Mouse (Mus musculus) brain, embryonic 18.5 days (tissue): ENCODE measurements around the gene Sept10.

ENCODE experiments used
- DNase-seq: peaks from one replicate; pipeline ENCODE4 v3.0.0-alpha.2; 2012; ENCODE audit warnings: low read depth, low spot score

Gene Sept10

DNA sequence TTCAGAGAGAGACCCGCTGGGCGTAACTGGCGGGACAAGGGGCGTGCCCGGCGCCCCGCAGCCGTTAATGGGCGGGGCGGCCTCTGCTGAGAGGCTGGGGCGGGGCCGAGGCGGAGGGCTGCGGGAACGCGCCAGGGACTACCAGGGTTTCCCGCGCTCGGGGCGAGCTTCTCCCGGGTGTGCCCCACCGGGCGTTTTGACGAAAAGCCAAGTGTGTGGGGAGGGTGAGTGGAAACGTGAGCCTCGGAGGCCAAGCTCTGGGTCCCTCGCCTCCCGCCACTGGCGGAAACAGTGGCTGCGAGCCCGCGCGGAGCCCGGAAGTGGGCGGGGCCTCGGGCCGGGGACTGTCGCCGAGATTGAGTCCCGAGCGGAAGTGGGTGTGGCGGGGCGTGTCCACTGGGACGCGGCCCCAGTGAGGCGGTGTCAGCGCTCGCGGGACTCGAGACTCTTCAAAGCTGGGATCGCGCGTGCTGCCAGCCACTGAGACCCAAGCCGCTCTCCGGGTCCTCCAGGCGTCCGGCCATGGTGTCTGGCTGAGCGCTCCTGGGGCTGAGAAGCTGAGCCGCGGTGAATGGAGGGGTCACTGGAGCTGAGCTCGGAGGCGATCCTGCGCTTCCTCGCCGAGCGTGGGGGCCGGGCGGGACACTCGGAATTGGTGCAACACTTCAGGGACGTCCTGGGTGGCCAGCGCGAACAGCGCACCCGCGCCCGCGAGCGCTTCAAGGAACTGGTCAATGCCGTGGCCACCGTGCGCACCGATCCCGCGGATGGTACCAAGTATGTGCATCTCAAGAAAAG lies at the start of gene Sept10, which contains the start of gene Sowahc:
TSS of gene Sept10 (minus strand) at position 375 of the 798 bp plus-strand sequence.
TSS of gene Sowahc (plus strand) at position 481 of the 798 bp plus-strand sequence.
- peak; percentile 84 for DNase-seq

DNA sequence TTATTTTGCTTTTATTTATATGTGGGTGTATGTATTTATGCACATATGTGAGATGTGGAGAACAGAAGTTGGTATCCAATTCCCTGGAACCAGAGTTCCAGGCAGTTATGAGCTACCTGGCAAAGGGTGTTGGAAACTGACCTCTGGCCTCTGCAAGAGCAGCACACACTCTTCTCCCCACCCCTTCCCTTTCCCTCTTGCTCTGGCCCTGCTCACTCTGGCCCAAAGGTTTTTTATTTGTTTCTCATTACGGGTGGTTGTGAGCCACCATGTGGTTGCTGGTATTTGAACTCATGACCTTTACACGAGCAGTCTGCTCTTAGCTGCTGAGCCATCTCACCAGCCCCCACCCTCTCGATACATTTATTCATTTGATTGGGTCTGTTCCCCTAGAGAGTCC lies 47.1 kb upstream of the Sept10 start:
- no peak for DNase-seq

DNA sequence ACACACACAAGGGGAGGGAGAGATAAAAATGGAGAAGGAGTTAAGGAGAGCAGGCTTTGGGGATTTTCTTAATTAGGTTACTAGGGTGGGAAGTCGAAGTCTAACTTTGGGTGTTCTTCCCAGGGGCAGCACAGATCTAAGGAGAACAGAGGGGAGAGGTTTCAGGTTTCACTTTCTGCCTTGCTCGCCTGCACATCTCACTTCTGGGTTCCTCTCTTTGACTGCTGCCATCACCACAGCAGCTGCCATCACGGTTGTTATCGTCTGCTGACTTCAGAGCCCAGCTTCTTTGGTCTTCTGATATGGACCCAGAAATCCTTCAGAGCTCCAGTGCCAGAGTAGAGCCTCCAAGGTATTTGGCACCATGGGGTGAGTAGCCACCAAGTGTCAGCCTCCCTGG lies 46.5 kb upstream of the Sept10 start:
- DNase-seq: no peak

DNA sequence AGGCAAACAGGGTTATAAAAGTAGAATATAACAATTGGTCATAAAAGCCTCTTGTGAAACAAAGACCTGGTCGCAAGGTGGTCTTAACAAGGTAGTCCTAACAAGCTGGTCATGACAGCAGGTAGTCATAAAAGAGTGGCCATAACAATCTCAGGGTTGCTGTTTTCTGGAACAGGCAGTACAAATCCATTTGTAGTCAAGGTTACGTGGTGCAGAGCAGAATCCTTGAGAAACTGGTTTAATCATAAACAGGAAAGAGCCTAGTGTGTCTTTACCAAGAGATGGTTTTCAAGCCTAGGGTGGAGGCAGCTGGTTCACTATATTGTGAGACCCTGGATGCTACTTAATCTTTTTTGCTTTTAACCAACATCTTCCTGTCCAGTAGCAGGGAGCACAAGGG lies 45.6 kb upstream of the Sept10 start:
- DNase-seq: no peak

DNA sequence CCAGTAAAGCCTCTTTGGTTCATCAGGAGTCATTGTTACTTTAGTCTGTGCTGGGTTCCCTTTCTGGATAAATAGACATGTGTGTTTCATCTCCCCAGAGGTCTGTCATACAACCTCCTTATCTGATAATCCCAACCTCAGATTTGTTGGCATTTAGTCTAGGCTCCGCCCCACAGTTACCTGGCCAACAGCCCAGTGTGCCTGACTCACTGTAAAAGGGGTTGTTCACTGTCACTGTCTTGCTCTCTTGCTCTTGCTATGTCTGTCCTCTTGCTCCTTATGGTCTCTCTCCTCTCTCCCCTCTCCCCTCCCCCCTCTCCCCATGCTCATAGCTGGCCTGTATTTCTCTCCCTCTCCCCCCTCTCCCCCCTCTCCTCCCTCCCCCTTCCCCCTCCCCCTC lies 44.5 kb upstream of the Sept10 start:
- DNase-seq: no peak

DNA sequence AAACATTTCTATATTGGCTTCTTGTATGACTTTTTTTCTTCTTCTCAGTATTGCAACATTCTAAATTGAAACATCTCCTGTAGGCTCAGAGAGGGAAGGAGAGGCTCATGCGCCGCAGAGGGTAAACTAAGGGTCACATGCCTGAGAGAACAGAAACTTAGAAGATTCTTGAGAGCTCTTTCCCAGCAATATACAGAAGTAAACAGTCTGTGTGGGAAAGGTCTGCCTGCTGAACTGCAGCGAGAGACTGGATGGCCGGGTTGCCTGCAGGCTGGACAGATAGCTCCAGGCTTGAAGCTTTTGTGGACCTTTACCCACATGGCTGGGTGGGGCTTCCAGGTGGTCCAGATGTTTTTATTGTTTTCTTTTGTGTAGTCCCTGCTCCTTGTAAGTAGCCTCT lies 44.0 kb upstream of the Sept10 start:
- DNase-seq: no peak

DNA sequence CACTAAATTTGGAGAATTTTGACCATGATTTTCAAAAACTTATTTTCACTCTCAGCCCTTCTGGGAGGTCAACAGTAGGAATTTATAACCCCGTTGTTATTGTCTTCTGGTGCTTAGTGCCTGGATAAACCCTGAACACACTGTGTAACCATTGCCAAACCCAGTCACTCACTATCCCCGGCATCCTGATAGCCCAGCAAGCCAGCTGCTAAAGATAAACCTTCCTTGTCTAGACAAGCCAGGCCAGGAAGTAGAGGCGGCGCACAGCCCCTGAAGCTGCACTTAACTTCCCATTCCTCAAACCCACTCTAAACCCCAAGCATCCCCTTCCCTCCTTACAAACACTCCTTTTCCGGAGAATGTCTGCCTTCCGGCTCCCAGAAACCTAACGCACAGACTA lies 43.4 kb upstream of the Sept10 start:
- DNase-seq: no peak

DNA sequence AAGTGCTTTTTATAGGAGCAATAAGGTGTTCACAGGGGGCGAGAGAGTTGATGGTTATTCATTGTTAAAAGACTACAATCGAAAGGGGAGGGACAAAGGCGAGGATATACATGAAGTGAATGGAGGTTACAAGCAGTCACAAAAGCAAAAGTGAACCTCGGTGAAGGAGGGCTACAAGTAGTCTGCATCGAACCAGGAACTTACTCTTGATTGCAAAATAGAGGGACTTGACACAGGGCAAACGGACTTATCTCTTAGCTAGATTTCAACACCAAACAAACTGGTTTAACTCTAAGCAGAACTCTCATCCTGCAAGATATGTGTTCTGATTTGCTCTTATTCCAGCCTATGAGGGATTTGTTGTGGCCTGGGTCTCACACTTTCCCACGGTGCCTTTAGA lies 41.3 kb upstream of the Sept10 start:
- no peak for DNase-seq

DNA sequence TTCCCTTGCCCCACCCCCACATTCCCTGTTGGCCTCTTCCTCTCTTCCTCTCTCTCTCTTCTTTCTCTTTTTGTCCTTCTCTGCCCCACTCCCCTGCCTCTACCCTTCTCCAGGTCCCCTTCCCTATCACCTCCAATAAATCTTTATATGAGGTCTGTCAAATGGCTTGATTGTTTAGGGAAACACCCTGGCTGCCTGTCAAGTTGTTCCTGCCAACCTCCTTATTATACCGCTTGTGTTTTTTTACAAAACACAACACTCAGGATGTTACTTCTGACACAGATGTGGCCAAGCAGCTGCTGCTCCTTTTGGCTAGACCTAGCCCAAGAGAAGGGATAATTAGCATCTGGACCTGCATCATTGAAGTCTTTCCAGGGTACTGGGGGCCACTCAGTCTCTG lies 40.4 kb upstream of the Sept10 start:
- no peak for DNase-seq

DNA sequence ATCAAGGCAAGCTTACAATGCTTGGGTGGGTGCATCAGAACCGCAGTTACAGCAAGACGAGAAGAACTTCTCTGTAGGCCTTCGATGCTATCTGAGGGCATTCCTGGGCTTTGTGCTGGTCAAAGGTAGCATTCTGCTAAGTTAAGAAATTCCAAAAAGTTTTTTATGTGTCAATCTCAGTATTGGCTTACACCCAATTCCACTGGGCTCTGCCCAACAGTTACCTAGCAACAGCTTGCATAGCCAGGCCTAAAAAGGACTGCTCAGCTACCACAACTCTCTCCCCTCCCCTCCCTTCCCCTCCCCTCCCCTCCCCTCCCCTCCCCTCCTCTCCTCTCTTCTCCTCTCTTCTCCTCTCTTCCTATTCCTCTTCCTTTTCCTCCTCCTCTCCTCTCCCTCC lies 40.0 kb upstream of the Sept10 start:
- no peak for DNase-seq

DNA sequence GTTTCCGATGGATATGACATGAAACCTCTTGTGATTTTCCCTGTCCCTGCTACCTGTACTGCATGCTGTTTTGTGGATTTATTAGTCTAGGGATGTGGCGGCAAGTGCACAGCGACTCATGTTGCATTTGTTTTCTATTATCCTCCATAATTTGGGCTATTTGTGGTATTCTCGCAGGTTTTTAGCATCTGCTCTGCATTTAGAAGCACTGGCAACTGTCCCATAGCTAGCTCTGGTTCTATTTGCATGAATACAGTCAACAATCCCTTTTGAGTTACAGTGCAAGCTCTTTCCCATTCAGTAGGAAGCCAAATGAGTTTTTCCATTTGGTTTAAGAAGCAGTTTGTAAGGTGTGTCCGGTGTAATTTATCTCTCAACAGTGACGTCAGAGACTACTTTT lies 37.9 kb upstream of the Sept10 start:
- DNase-seq: no peak

DNA sequence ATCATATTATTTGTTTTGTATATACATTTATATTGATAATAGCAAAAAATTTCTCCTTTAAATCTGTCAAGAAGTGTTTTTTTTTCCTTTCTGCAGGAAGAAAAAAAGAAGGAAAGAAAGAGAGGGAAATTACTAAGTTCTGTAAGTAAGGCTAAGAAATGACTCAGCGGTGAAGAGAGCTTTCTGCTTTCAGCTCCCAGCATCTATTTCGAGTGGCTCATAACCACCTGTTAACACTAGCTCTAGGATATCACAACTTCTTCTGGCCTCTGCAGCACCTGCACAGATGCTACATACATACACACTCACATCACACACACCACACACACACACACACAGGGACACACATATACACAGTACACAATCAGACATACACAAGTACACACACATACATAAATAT lies 34.9 kb upstream of the Sept10 start:
- no peak for DNase-seq

DNA sequence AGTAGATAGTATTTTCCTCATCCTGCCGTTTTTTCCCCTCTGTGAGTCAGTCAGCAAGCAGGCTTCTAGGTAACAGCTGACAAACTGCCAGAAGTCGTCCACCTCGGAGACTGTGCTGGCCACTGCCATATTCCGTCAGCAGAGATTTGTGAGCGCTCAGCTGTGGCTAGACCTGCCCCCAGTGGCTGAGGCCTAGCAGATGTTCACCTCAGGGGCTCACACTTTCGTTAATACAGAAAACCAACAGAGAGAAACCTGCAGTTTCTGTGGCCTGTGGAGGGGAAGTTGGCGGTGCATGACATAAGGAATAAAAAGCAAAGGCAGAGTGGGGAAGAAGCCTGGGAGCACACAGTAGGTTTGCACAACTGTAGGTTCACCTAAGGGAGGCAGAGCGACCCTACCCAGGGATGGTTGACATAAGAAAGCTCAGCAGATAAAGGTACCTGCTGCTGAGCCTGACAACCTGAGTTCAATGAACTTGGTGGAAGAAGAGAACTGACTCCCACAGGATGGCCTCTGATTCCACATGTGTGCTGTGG lies 32.0 kb upstream of the Sept10 start:
- no peak for DNase-seq

DNA sequence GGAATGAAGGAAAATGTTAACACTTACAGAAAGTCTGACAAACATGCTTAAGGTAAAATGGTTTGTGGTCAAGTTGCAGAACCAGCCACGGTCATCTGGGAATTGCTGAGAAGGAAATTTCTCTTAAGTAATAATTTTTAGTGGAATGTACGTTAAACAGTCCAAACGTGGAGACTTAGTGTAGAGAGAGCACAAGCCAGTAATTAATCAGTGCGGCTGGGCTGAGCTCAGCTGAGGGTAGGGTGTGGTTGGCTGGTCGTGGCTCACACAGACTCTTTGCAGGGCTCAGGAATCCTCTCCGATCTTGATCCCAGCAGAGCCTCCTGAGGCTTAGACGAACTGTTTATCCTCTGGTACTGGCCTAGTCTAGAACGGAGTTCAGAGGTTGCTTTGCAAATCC lies 30.7 kb upstream of the Sept10 start:
- DNase-seq: no peak

DNA sequence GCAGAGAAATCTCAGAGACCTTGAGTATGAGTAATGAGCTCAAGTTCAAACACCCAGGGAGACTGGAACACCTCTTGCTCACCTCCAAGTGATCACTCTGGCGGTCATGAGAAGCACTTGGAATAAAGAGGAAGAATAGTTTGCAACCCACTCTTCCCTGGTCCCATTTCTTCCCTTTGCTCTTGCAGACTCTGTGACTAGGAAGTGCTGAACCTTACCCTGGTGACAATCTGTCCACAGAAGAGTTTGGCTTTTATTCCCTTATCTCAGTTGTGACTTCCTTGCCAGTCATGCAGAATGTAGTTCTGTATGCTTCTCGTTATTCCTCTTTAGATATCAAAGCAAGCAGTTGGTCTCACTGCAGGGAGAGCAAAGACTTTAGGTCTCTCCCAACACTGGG lies 30.3 kb upstream of the Sept10 start:
- no peak for DNase-seq

DNA sequence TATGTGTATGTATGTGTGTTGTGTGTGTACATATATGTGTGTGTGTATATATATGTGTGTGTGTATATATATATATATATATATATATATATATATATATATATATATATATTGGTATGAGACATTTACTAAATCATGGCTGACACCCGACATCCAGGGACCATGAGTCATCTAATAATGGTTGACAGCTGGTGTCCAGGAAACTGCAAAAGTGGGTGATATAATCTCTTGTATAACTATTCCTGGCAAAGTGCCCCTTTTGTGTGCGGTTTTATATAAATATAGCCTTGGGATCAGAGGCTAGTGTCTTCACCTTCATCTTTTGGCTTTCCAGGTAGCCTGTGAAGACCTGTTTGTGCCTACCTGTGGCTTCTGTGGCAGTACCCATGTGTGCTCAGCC lies 29.0 kb upstream of the Sept10 start:
- DNase-seq: no peak

DNA sequence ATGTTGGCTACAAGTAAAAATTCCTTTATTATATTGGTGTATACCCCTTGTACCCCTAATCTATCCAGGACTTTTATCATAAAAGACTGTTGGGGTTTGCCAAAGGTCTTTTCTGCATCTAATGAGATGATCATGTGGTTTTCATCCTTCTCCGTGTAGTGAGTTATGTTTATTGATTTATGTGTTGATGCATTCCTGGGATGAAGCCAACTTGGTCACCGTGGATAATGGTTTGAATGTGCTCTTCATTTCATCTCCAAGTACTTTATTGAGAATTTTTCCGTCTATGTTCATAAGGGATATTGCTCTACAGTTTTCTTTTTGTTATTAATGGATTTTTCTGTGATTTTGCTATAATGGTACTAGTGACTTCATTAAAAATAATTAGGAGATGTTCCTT lies 27.9 kb upstream of the Sept10 start:
- no peak for DNase-seq

DNA sequence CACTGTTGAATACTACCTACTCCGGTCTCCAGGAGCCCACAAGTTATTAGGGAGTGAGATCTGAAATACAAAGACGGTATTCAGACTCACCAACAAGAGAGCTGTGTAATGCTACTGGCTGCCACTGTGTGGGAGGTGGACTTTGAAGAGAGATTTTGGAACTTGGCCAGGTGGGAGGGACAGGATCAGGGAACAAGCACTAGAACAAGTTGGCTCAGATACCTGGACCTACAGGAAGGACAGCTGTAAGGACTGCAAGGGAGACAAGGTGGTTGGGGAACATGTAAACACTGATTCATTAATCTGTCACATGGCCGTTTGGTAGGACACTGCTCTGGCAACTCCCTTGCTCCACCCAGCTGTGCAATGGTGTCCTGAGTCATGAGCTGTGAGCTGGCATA lies 19.5 kb upstream of the Sept10 start:
- DNase-seq: no peak

DNA sequence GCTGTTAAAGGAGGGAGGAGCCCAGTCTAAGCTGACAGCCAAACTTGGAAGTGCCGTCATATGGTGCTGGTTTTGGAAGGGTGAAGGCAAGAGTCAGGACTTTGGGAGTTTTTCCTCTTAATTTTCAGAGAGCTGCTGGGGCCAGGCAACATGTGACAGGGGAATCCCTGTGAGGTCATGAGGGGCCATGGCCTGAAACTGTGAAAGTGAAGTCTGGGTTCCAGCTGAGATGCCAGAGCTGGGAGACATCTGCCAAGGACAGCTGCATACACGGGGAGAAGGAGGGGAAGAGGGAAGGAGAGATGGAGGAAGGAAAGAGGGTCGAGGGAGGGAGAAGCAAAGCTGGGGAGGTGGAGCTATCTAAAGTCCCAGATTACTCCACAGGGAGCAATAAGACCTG lies 16.1 kb upstream of the Sept10 start:
- no peak for DNase-seq

DNA sequence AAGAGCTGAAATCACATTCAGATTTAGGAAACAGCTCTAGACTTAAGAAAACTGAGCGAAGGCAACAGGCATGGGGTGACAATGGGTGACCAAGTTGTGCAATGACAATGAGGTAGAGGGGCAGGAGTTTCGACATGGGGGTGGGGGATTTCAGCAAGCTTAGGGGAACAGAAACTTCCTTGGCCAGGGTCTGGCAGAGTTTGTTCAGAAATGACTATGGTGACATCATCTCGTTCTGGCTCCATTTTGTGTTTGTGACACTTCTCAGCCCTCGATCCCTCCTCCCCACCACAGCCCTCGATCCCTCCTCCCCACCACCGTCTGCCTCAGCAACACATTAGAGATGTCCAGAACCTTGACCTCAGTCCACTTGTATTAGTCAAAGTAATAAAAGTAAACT lies 14.8 kb upstream of the Sept10 start:
- no peak for DNase-seq

DNA sequence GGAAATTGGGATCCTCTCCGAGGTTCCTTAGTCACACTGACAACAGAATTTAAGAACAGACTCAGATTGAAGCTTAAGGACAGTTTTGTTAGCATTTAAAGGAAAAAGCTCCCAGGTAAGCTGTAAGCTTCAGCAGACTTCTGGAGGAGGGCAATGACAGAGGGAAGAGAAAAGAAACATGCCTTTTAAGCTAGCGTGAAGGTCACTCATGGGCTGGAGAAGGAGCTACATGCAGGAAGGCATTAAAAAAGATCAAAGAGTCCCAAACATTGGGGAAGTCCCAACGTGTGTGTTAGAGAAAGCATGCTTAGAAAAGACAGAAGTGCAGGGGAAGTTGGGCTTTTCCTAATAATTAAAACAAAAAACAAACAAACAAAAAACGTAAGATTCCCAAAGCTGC lies 14.2 kb upstream of the Sept10 start:
- no peak for DNase-seq

DNA sequence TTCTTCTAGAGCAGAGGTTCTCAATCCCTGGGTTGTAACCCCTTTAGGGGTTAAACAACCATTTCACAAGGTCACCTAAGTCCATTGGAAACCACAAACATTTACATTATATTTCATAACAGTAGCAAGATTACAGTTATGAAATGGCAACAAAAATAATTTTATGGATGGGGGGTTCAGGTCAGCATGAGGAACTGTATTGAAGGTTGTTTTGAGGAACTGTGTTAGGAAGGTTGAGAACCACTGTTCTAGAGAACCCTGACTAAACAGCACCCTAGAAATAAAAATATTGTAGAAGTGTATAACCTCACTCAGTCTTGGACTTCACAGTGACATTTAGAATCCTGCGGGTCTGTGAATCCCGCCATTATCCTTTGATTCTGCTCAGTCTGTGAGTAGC lies 13.6 kb upstream of the Sept10 start:
- DNase-seq: no peak

DNA sequence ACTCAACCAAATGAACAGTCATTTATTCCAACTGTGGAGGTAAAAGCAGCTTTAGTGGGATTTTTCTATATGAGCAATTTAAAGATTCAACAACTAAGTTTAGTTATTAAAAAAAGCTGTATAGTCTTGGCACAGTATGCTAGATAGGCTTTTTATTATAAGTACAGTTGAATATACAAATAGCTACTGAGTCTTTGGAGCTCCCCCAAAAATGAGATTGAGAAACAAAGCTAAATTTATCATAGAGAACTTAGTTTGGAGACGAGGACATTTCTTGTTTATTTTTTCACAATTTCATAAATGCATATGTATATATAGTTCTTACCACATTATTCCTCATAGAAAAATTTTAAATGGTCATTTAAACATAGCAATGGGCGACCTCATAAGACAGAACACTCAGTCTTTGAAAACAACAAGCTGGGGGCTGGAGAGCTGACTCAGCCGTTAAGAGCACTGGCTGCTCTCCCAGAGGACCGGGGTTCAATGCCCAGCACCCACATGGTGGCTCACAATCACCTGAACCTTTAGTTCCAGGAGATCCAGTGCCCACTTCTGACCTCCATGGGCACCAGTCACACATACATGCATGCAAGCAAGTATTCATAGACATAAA lies 7.7 kb upstream of the Sept10 start:
- DNase-seq: no peak
